Mouse (Mus musculus): ENCODE data around the gene Psmc2.

Gene Psmc2

GRCm38 (mm10) chr5:21810924-21811323 lies 25.8 kb downstream of the Psmc2 start:
- no peak for DNase-seq

- DNase-seq: peak; percentile 36
These were observed 28.9 kb downstream of the Psmc2 start for GRCm38 (mm10) chr5:21813994-21814393.

- no peak for DNase-seq
These were observed 41.3 kb downstream of the Psmc2 start for GRCm38 (mm10) chr5:21826370-21826769.

- DNase-seq: peak; percentile 5
These were observed 42.6 kb downstream of the Psmc2 start for GRCm38 (mm10) chr5:21827643-21828042.

- DNase-seq: no peak
These were observed 43.8 kb downstream of the Psmc2 start for GRCm38 (mm10) chr5:21828855-21829254.

GRCm38 (mm10) chr5:21831761-21832160 lies 46.7 kb downstream of the Psmc2 start:
- DNase-seq: no peak

- no peak for DNase-seq
These were observed 59.6 kb downstream of the Psmc2 start for GRCm38 (mm10) chr5:21844676-21845075.

GRCm38 (mm10) chr5:21846616-21847290 lies 61.7 kb downstream of the Psmc2 start:
- no peak for DNase-seq

- no peak for DNase-seq
These were observed 62.4 kb downstream of the Psmc2 start for GRCm38 (mm10) chr5:21847438-21847837.

- DNase-seq: no peak
These were observed 66.7 kb downstream of the Psmc2 start for GRCm38 (mm10) chr5:21851679-21852340.
